Mouse (Mus musculus) stomach, postnatal 0 days (tissue): ENCODE measurements around the gene A4galt.

Experiments
- CTCF ChIP-seq: IDR thresholded peaks from 2 replicates; pipeline ENCODE4 v1.5.1; 2016; ENCODE audit warnings: antibody characterized with exemption, low read depth, mild to moderate bottlenecking, moderate library complexity
- EP300 ChIP-seq: optimal IDR thresholded peaks from 2 replicates; pipeline ENCODE3; 2016; ENCODE audit warnings: antibody characterized with exemption

- TF ChIP-seq EP300 (no peak), CTCF (no peak)
Observed at GRCm38 (mm10) chr15:83180004-83180403, 71.6 kb downstream of the A4galt start.
